Mouse (Mus musculus) forelimb bud, embryonic 11.5 days (tissue): ENCODE measurements around the gene Bmf.
A peak's percentile ranks its signal among the peaks of the same experiment; 100 is the strongest.
"Not testable (repeated sequence)": the region's sequence is repeated elsewhere in the genome, so short reads cannot be mapped to it uniquely, and the experiment has no call there.

ENCODE experiments used
- DNase-seq: peaks from one replicate; pipeline ENCODE4 v3.0.0-alpha.2; 2012; ENCODE audit warnings: low read depth, low spot score

Gene Bmf

GRCm38 (mm10) chr2:118549507-118550473 is at the start of gene Bmf:
Bmf (minus strand) TSS chr2:118549687.
- peak; percentile 97 for DNase-seq

GRCm38 (mm10) chr2:118599087-118599486 is 49.6 kb upstream of the Bmf start:
- DNase-seq: no peak

GRCm38 (mm10) chr2:118597673-118598568 is 48.4 kb upstream of the Bmf start, which contains the start of gene Bub1b:
Bub1b (plus strand) TSS chr2:118598211.
- peak; percentile 92 for DNase-seq

GRCm38 (mm10) chr2:118591083-118591482 is 41.6 kb upstream of the Bmf start:
- DNase-seq: no peak

- no peak for DNase-seq
Measured at GRCm38 (mm10) chr2:118587686-118588085, 38.2 kb upstream of the Bmf start.

GRCm38 (mm10) chr2:118586013-118586412 is 36.5 kb upstream of the Bmf start:
- no peak for DNase-seq

- no peak for DNase-seq
Measured at GRCm38 (mm10) chr2:118573135-118573534, 23.6 kb upstream of the Bmf start.

GRCm38 (mm10) chr2:118572183-118572836 is 22.8 kb upstream of the Bmf start:
- DNase-seq: no peak

- no peak for DNase-seq
Measured at GRCm38 (mm10) chr2:118570939-118571338, 21.5 kb upstream of the Bmf start.

- DNase-seq: no peak
Measured at GRCm38 (mm10) chr2:118567179-118567578, 17.7 kb upstream of the Bmf start.

- no peak for DNase-seq
Measured at GRCm38 (mm10) chr2:118562431-118562830, 12.9 kb upstream of the Bmf start.

GRCm38 (mm10) chr2:118562015-118562414 is 12.5 kb upstream of the Bmf start:
- no peak for DNase-seq

- no peak for DNase-seq
Measured at GRCm38 (mm10) chr2:118558426-118558825, 8.9 kb upstream of the Bmf start.

GRCm38 (mm10) chr2:118554356-118554990 is 5.0 kb upstream of the Bmf start:
- not testable (repeated sequence) for DNase-seq

GRCm38 (mm10) chr2:118551606-118552005 is 2.1 kb upstream of the Bmf start:
- no peak for DNase-seq

- no peak for DNase-seq
Measured at GRCm38 (mm10) chr2:118548421-118549221, 866 bp downstream of the Bmf start.

GRCm38 (mm10) chr2:118547541-118548016 is 1.9 kb downstream of the Bmf start:
- no peak for DNase-seq

GRCm38 (mm10) chr2:118546798-118547165 is 2.7 kb downstream of the Bmf start:
- DNase-seq: no peak

GRCm38 (mm10) chr2:118546104-118546797 is 3.2 kb downstream of the Bmf start:
- no peak for DNase-seq
